Mouse (Mus musculus): Measurements from ENCODE around the gene Nufip1. TPM values are rescaled to one million over a fixed set of nuclear protein-coding genes. Genes with fewer than 3 reads are reported as not detected.

The Nufip1 gene
- polyA plus RNA-seq, 1 experiment from 2014 or later = 12.3 TPM

DNA sequence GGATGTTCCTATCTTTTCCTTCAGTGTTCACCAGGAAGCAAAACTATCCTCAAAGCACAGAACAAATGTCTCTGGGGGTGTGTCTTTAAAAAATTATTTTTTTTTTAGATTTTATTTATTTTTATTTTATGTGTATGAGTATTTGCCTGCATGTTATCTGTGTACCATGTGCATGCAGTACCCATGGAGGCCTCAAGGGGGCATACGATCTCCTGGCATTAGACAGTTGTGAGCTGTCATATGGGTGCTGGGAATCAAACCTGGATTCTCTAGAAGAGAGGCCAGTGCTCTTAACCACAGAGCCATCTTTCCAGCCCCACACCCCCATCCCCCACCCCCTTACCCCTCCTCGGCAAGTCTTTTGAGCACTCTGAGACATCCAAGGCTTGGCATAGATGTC, 67.8 kb downstream of the Nufip1 start:
- H3K36me3 ChIP-seq (ENCODE audit: control insufficient read depth, insufficient read depth, low read length) = no peaks in the 10 kb centered on the region
- no peaks in the 10 kb centered on the region for H3K27me3 ChIP-seq (replicated peaks; ENCODE audit: control insufficient read depth, insufficient read depth, low read length)
- DNase-seq (ENCODE audit: low spot score) (no peak), ATAC-seq (ENCODE audit: low read depth) (no peak)
- H3K4me1 ChIP-seq (ENCODE audit: control insufficient read depth, insufficient read depth, low read length) = peaks cover 7% of the 10 kb centered on the region; the same call in 1 of the 2 replicates
- WGBS = 84% methylated on average over 2 of the region's 2 CpGs
- peaks cover 5% of the 10 kb centered on the region; the same call in 1 of the 2 replicates for H3K9me3 ChIP-seq (ENCODE audit: control insufficient read depth, low read length)
- no peak overlapping the region for H3K27ac ChIP-seq (replicated peaks; ENCODE audit: low read depth, low read length)
- no peak overlapping the region for H3K4me2 ChIP-seq (ENCODE audit: low read depth, low read length)
- H3K9ac ChIP-seq (ENCODE audit: low read depth, low read length) = no peak overlapping the region
- H3K4me3 ChIP-seq (ENCODE audit: low read depth, low read length) = no peak overlapping the region

GRCm38 (mm10) chr14:76179343-76179742, 68.7 kb downstream of the Nufip1 start:
- no peak for ATAC-seq (ENCODE audit: low read depth)
- WGBS = 79% methylated on average over 6 of the region's 6 CpGs
- Histone ChIP-seq H3K27ac (replicated peaks; ENCODE audit: low read depth, low read length) (no peak overlapping the region), H3K4me1 (ENCODE audit: control insufficient read depth, insufficient read depth, low read length) (peaks cover 7% of the 10 kb centered on the region; the same call in 1 of the 2 replicates), H3K9me3 (ENCODE audit: control insufficient read depth, low read length) (peaks cover 5% of the 10 kb centered on the region; the same call in 1 of the 2 replicates), H3K27me3 (replicated peaks; ENCODE audit: control insufficient read depth, insufficient read depth, low read length) (no peaks in the 10 kb centered on the region), H3K4me2 (ENCODE audit: low read depth, low read length) (no peak overlapping the region), H3K4me3 (ENCODE audit: low read depth, low read length) (no peak overlapping the region), H3K9ac (ENCODE audit: low read depth, low read length) (no peak overlapping the region), H3K36me3 (ENCODE audit: control insufficient read depth, insufficient read depth, low read length) (no peaks in the 10 kb centered on the region)
- no peak for DNase-seq (ENCODE audit: low spot score)

- WGBS = 79% methylated on average over 5 of the region's 5 CpGs
- no peak overlapping the region for H3K4me3 ChIP-seq (ENCODE audit: low read depth, low read length)
- H3K36me3 ChIP-seq (ENCODE audit: control insufficient read depth, insufficient read depth, low read length) = no peaks in the 10 kb centered on the region
- H3K9me3 ChIP-seq (ENCODE audit: control insufficient read depth, low read length) = no peaks in the 10 kb centered on the region
- ATAC-seq (ENCODE audit: low read depth) = no peak
- no peaks in the 10 kb centered on the region; the same call in 1 of the 2 replicates for H3K4me1 ChIP-seq (ENCODE audit: control insufficient read depth, insufficient read depth, low read length)
- H3K9ac ChIP-seq (ENCODE audit: low read depth, low read length) = no peak overlapping the region
- DNase-seq (ENCODE audit: low spot score) = no peak
- H3K27ac ChIP-seq (replicated peaks; ENCODE audit: low read depth, low read length) = no peak overlapping the region
- H3K27me3 ChIP-seq (replicated peaks; ENCODE audit: control insufficient read depth, insufficient read depth, low read length) = no peaks in the 10 kb centered on the region
- no peak overlapping the region for H3K4me2 ChIP-seq (ENCODE audit: low read depth, low read length)
These were observed 74.7 kb downstream of the Nufip1 start for GRCm38 (mm10) chr14:76185358-76185757.

DNA sequence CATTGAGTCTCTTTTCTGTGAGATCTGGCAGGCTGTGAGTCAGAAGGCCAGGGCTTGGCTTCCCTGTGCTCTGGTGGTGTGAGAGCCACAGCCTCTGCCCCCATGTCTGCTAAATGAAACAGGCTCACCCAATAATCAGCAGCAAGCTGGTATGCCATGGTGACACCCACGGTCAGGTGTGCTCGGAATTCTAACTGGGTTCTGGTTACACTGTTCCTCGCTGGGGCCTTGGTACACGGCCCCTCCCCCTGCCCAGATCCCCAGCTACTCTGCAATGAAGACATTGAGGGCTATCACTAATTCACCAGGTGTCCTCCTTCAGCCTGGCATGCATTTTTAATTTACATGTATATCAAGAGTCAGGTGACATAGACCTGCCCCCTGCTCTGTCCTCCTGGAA, 75.6 kb downstream of the Nufip1 start:
- H3K4me3 ChIP-seq (ENCODE audit: low read depth, low read length) = no peak overlapping the region
- no peak overlapping the region for H3K4me2 ChIP-seq (ENCODE audit: low read depth, low read length)
- no peaks in the 10 kb centered on the region; the same call in 1 of the 2 replicates for H3K4me1 ChIP-seq (ENCODE audit: control insufficient read depth, insufficient read depth, low read length)
- WGBS = 43% methylated on average over 4 of the region's 4 CpGs
- no peak overlapping the region for H3K27ac ChIP-seq (replicated peaks; ENCODE audit: low read depth, low read length)
- 0 out of 2 replicates have a peak, but pooled peaks cover 2% of the 10 kb centered on the region for H3K9me3 ChIP-seq (ENCODE audit: control insufficient read depth, low read length)
- DNase-seq (ENCODE audit: low spot score) (no peak), ATAC-seq (ENCODE audit: low read depth) (peak; percentile 57; the same call in 1 of the 2 replicates)
- H3K27me3 ChIP-seq (replicated peaks; ENCODE audit: control insufficient read depth, insufficient read depth, low read length) = no peaks in the 10 kb centered on the region
- no peaks in the 10 kb centered on the region for H3K36me3 ChIP-seq (ENCODE audit: control insufficient read depth, insufficient read depth, low read length)
- H3K9ac ChIP-seq (ENCODE audit: low read depth, low read length) = no peak overlapping the region

Other genes starting within 250 kb of the Nufip1 start
- 0.82 and 1.9 TPM in 2 replicates for gene Kctd4, start 155.9 kb upstream of the Nufip1 start, polyA plus RNA-seq (2014; fragmentation: Nextera tagmentation; extraction: Ambion mirVana)
- gene Gtf2f2, start 100.0 kb upstream of the Nufip1 start, polyA plus RNA-seq (2014; fragmentation: Nextera tagmentation; extraction: Ambion mirVana) = 29.8 and 34.9 TPM in 2 replicates
- 11.1 and 11.9 TPM in 2 replicates for gene Gpalpp1, start 131 bp upstream of the Nufip1 start, polyA plus RNA-seq (2014; fragmentation: Nextera tagmentation; extraction: Ambion mirVana)